Mouse (Mus musculus): ENCODE results near the gene Ppara. TPM values are rescaled to one million over a fixed set of nuclear protein-coding genes. Genes with fewer than 3 reads are reported as not detected.

Gene Ppara
- total RNA-seq, 1 experiment from 2014 or later, result 28.5 TPM

DNA sequence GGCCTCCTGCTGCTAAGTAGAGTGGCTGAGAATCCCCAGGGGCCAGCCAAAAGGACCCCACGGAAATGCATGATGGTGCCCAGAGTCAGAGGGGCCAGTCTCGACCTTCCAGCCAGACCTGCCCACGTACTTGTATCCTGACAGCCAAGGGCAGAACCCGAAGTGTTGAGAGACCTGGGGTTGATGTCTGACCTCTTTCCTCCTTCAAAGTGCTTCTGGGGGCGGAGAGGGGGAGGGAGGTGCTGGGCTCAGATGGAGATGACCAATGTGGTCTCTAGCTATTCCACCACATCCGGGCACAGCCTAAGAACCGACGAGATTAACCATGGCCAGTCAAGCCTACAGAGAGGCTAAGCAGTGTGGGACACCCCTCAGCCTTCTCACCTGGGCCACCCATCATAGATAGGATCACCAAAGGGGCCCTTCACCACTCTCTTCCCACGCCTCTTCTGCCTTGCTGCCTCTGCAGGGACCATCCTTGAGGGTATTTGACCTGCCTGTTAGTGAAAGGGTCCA is 29.7 kb upstream of the Ppara start:
- DNase-seq, result peak; percentile 2

DNA sequence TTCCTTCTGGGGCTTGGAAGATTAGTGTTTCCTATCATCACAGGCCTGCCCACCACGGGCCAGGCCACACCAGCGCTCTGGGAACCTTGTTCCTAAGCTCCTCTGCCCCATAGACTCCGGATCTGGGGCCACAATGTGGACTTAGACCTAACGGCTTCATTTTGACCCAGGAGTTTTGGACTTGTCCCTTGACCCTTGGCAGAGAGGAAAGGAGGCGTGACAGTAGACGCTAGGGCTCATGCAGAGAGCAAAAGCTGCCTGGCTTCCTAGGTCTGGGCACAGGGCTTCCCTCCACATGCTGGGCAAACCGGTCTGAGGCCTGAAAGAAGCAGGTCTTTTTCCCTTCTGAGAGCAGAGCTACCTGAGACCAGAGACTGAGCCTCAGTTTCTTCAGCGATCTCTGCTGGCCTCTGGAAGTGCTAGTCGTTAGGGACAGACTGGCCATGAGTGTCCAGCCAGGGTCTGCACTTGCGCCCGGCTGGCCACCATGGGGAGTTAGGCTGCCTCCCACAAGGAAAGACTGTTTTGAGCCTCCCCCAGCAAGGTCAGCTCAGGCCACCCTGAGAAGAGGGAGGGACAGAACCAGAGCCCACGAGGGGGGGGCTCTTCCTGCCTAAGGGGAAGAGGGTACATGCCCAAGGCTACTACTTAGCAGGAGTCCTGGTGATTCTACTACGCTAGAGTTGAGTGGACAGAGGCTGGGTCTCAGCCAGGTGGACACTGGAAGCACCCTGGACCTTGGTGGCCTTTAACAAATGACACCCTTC is 29.0 kb upstream of the Ppara start:
- peak; percentile 59 for DNase-seq

DNA sequence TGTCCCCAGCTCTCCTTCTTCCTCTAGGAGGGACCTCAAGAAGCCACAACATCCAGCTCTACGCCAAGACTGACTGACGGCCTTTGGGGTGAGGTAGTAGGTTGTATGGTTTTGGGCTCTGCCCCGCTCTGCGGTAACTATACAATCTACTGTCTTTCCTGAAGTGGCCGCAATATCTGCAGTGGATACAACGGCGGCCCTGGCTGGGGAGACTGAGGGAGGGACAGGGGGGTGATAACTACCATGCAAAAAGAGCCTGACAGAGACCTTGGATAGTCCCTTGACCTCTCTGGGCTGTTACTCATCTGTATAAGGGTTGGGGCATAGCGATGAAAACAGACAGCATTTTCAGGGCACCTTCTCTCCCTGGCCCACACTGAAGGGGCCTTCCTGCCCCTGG is 28.3 kb upstream of the Ppara start:
- no peak for DNase-seq

DNA sequence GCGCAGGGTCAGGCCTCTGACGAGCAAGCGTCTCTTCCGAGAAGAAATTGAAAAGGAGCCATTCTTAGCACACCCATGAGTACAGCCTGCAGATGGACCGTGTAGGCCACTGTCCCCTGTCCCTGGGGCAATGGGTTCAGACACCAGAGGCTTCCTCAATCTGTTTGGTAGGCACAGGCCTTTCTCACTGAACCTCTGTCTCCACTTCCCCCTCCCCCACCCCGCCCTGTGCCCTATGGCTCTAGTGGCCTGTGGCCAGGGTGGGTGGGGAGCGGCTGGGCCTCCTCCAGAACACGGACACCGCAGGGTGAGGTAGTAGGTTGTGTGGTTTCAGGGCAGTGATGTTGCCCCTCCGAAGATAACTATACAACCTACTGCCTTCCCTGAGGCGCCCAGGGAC is 27.8 kb upstream of the Ppara start:
- no peak for DNase-seq

DNA sequence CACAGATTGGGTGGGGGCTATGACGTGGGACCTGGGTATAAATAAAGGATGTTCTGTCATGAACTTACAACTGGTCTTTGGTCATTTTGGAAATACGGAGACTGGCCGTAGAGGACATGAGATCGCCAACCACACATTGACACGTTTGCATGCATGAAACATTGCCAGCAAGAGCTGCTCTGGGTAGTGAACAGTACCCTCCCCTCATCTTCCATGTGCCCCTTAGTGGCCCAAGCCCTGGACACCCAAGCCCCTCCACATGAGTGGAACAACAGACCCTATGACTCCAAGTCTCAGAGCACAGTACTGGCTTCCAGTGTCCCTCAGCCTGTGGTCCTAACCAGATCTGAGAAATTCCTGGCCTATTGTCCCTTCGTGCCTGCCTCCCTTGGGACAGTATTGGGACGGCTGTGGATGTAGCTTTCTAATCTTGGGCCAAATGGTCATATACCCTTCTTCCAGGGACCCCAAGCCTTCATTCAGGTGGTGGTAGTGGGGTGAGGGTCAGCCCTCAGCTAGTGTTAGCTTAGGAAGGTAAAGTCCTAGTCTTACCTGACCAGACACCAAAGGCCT is 27.2 kb upstream of the Ppara start:
- DNase-seq, result no peak

DNA sequence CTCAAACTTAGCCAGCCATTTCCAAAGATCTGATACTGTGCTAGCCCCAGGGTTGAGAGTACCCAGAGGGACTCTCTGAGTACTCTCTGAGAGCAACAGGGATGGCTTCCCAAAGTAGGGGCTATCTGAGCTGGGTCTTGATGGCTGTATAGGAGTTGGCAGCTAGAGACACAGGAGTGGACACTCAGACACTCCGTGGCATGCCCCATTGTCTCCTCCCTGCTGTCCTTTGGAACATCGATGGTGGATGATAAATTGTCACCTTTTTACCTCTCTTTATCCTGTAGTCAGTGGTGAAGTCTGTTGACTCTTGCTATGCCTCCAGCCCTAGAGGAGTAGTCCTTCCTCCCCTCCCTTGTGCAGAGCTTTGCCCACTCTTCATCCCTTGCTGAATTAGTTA is 26.6 kb upstream of the Ppara start:
- DNase-seq, result no peak

DNA sequence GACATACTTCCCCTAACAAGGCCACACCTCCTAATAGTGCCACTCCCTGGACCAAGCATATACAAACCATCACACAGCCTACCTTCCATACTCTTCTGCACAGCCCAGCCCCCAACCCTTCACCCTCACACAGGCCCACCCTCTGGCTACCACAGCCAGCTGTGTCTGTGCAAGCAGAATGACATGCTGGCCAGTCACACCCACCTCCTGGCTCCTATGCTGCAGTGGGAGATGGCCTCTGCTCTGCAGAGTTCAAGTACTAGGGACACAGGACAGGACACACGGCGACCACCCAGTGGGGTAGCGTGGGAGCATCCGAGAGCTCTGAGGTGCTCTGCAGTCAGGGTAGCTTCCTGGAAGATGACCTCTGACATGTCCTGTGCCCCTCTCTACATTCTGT is 25.9 kb upstream of the Ppara start:
- no peak for DNase-seq

DNA sequence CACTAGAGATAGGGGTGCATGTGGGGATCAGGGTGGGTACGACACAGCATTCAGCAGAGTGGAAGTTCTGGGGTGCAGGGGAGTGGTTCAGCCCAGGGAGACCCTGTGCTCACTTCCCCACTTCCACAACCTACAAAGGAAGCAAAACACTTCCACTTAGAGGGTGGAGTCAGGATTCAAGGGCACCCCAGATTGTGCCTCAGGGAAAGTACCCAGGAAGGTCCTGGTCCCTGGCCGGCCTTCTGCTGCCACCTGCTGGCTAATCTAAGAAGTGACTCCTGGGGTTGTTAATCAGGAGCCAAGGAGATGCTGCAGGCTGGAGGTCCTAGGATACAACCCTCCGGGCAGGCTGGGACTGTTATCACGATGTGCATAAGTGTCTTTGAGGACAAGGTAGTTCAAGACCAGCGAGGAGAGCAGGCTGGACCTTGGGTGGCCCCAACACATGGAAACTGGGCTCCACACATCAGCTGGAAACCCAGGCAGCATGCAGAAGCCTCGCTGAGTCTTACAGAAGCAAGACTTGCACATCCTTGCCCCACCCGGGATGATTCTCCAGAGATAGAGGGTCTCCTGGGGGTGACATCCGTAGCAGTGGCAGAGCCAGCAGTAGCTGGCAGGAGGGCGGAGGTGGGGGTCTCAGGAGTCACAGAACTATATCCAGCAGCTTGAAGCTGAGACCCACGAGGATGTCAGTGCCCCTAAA is 25.4 kb upstream of the Ppara start:
- DNase-seq, result peak; percentile 85

DNA sequence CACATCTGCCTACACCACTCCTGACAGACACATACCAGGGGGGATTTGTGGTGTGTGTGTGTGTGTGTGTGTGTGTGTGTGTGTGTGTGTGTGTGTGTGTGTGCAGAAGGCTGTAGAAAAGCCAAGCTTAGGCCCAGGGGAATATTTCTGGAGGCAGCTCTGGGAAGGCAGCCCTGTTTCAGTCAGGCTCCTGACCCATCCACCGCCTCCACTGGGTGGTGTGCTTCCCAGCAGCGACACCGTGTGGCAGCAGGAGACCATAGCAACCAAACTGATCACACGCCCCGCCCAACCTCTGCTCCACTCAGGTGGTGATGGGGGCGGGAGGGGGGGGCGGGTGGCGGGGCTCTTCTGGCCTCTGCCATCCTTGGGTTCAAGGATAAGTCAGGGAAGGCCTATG is 24.6 kb upstream of the Ppara start:
- peak; percentile 81 for DNase-seq

DNA sequence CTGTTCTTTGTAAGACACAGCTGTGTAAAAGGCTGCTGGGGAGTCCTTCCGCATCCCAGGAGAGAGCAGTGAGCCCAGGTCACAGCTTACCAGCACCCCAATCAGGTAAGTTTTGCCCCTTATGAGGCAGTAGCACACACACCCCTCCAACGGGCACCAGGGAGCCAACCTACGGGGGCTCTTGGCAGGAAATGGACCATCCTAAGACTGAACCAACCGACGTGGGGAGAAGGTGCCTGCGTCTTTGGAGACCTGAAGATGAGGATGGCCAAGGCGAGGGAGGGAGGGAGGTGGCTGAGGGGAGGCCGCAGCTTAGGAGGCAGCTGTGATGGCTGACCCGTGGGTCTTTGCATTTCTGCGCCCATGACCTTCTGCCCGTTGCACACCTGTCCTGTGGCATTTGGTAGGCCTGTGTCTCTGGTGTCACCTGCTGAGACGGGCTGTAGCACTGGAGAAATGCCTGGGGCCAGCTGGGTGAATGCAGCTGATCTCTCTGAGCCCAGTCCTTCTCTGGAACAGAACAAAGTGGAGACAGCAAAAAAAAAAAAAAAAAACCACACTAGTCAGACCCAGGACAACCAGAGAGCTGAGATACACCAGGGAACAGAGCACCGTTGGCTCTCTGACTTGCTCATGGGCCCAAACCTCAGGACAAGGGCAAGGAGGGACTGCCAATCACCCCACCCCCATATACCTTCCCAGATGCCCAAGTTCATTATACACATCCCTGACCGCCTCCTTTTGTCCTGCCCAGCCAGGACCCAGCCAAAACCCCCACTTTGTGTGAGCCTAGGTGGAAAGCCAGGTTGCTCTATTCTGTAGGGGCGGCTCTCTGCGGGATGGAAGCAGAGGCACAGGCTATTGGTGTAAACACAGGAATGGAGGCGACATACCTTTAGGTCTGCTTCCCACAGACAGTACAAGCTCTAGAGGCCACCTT is 23.9 kb upstream of the Ppara start:
- no peak for DNase-seq

DNA sequence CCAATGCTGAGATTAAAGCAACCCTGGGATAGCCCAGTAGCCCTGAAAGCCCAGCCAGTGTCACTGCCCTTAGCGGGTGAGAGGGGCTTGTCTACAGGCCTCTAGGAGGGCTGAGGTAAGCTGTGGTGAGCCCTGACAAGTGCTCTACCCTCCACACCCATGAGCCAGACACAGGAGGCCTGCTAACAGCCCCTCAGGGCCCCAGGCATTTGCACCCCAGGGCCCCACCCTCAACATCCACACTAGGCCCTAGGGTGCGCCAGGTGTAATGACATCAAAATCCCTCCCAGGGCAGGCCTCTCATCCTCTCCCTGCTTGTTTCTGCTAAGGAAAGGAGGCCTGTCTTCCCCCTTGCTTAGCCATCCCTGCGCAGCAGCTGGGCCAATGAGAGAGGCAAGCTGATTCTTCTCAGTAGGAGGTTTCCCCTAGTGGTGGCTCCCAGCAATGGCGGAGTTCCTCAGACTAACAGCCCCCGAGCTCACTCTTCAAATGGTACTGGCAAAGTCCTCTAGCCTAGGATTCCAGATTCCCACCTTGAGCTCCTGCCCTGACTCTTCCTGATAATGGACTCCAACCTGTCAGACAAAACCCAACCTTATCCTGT is 22.1 kb upstream of the Ppara start:
- DNase-seq, result no peak

DNA sequence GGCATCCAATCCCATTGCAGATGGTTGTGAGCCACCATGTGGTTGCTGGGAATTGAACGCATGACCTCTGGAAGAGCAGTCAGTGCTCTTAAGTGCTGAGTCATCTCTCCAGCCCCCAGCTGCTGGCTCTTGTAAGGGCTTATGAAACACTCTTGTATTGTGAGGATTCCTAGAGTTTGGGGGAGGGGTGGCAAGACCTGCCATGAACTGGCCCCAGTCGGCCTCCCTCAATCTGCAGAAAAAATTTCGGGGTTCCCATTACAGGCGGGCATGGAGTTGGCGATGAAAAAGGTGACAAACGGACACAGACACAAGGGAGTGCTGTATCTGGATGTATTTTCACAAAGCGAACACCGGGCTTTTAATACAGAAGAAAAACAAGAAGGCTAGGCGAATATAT is 21.4 kb upstream of the Ppara start:
- DNase-seq, result no peak

DNA sequence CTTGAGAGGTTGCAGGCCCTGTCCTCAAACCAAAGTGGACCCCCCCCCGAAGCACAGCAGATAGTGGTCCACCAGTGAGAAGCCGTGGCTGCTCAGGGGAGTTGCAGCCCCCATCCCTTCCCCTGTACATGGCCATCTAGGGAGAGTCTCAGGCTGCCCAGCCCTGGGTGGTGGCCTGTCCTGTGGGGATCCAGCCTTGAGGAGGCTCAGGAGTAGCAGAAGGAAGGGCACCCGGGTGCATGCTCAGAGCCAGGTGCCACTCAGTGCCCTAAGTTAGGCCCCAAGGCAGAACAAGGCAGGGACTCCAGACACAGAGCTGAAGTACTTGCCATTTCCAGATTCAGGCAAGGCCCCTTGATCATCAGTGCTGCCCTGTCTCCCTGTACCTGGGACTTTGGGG is 19.7 kb upstream of the Ppara start:
- DNase-seq, result no peak

DNA sequence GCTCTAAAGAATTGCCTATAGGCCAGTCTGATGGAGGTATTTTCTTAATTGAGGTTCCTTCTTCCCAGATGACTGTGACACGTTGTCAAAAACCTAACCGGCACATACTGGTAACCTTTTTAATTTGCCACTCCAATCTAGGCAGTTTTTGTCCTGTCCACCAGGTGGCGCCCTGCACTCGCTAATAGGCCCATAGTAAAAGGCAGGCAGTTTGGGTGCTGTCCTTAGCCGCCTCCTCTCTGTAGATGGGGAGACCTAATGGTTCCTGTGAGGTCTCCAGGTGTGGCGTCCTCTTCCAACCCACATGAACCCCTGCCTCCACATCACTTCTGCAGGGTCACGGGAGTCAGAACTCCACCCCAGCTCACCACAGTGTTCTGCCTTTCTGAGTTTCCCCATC is 18.7 kb upstream of the Ppara start:
- peak; percentile 86 for DNase-seq

DNA sequence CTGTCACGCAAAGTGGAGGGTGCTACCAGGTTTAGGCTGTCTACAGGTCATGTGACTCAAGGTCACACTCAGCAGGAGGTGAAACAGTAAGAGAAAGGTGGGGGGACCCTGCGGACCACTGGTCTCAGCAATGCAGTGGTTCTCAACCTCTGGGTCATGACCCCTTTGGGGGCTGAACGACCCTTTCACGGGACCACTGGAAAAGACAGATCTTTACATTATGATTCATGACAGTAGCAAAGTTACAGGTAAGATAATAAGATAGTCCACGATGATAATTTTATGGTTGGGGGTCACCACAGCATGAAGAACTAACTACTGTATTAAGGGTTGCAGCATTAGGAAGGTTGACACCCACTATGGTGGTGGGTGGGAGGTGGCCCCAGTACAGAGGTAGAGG is 18.2 kb upstream of the Ppara start:
- no peak for DNase-seq

DNA sequence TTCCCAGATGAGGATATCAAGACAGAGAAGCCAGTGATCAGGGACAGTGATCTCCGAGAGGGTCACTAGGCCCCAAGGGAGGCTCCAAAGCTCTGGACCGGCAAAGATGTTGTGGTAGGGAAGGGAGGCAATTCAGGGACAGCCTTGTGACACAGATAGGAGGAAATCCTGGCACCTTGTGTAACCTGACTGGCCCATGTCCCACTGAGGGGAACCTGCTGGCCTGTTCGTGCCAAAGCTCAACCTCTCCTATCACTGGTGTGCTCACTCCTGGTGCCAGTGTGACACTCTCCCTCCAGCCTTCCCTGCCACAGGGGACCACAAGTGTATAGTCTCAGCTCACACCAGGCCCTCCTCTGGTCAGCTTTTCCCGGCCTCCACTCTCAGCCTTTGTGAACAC is 17.8 kb upstream of the Ppara start:
- DNase-seq, result no peak

DNA sequence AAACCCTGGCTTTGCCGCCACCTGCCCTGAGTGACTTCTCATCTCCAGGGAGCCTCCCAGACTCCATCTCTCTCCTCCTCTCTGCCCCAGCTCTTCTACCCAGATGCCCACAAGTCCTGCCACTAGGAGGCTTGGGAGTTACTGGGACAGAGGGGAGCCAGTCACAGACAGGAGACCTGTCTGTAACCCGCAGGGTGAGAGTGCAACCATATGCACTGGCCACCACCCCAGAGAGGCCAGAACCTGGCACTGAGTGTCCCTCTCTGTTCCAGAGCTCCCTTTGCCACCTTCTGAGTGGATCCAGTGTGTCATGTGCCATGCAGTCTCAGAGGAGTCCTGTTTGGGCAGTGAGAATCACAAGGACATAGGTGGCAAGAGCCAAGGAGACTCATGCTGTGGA is 17.0 kb upstream of the Ppara start:
- DNase-seq, result no peak

DNA sequence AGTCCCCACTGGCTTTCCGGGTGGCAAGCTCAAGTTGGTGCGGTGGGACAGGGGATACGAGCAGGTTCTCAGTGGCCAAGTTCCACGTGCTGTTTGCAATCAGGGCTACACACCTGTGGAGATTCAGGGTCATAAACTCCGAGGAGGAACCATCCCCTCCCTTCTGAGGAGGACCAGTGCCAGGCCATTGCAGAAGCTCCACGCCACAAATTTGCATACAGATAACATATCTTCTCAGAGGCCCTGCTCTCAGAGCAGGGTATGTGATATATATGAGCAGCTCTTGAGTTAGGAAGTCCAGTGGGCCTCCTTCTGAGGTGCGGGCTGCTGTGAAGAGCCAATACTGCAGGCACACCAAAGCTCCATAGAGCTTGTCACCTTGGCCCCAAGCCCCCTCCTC is 15.8 kb upstream of the Ppara start:
- no peak for DNase-seq

DNA sequence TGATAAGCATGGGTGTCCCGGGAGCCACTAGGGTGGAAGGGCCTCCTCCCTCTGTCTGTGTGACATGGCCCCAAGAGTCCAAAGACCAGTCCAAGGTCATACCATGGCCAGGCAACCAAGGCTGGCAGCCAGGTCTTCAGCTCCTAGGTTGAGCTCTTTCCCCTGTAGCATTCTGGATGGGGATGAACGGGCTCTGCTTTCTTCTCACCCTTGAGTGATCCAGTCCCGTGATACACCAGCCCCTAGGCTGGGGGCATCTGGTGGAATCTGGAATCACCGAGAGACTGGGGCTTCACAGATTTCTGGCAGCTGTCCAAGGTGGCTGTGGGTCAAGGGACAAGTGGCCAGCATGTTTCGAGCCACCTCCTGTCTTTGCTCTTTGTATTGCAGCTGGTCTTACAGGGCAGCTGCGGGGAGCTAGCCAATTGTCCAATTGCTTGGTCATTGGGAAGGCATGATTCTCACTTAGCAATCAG is 14.4 kb upstream of the Ppara start:
- DNase-seq, result no peak

DNA sequence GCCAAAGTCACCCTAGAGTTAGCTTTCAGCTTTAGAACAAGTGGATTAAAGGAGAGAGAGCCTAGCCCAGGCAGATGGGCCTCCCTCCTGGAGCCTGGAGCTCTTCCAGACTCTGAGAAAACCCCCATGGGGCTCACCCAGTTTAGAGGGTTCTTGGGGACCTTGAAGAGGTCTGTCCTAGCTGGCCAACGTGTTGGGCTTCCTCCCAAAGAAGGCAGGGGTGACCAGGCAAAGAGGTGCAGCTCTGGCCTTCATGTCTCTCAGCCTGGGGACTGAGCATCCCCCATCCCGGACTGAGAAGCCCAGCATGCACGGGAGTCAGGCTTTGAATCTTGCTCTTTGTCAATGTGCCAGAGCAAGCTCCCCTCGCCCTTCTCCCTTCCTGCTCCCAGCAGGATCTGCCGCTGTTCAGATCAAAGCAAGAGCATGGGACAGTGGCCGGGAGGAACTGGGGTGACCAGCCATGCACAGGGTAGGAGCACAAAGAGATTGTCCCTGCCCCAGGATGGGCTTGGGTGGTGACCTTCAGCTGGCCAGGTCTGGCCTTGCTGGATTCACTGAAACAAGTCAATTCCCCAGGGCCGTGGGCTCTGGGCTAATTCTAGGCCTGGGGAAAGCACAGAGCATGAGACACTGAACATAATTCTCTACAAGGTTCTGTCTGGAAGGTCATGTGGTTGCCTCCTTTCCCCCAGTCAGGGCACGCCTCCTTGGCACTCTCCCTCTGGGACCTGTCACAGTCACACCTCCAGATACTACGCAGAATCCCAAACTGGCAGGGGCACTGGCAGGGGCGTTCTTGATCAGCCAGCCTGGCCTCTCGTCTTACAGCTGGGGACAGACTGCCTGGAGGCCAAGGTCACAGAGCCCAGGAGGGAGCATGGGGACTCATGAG is 10.3 kb upstream of the Ppara start:
- DNase-seq, result peak; percentile 72

DNA sequence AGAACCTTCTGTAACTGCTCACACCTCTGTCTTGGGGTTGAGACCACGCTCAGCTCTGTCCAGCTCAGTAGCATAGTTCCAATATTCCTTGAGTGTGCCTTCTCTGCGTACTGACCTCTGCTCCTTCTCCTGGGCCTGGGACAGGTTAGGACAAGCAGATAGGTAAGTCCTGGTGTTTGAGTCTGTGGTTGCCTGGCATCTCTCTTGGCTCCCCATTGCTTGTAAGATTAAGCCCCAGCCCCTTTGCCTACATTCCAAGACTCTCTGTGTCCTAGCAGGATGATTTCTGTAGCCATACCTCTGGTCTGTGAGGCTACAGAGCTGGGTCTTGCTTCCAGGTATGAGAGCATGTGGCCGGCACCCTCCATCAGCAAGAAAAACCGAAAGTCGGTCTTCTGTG is 6.6 kb upstream of the Ppara start:
- DNase-seq, result no peak

Measured in adrenal gland, postnatal 25 days (tissue).